Mouse (Mus musculus) megakaryocyte, embryonic 14.5 days (primary cell): ENCODE results near the gene Qprt.

Source experiments
- FLI1 ChIP-seq: IDR thresholded peaks from 2 replicates; pipeline ENCODE4 v1.6.1; 2012; ENCODE audit warnings: low read length, inconsistent platforms, mixed read lengths
- GATA1 ChIP-seq: IDR thresholded peaks from 3 replicates; pipeline ENCODE4 v1.6.1; 2012; ENCODE audit warnings: mixed read lengths, low read length, inconsistent platforms, borderline replicate concordance

DNA sequence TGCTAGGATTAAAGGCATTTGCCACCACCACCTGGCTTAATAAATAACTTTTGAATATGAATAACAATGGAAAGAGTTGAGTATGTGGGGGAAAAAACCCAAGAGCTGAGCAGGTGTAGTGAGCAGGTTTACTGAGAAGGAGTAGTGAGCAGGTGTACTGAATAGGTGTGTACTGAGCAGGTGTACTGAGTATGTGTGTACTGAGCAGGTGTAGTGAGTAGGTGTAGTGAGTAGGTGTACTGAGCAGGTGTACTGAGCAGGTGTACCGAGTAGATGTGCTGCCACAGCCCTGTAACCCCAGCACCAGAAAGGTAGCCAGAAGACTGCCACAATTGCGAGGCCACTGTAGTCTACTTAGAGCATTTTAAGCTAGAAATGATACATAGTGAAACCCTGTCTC is 37.2 kb downstream of the Qprt start:
- TF ChIP-seq GATA1 (no peak), FLI1 (no peak)
